Mouse (Mus musculus): ENCODE data around the gene Arrdc2. TPM values are rescaled to one million over a fixed set of nuclear protein-coding genes. Genes with fewer than 3 reads are reported as not detected.
A peak's percentile ranks its signal among the peaks of the same experiment; 100 is the strongest.

Arrdc2 gene
- polyA plus RNA-seq, 1 experiment from 2014 or later = 2.4 TPM

GRCm38 (mm10) chr8:70857516-70857915, 18.0 kb upstream of the Arrdc2 start:
- H3K27me3 ChIP-seq (ENCODE audit: control insufficient read depth, insufficient read depth, low read length) = peaks cover 33% of the 10 kb centered on the region
- no peaks in the 10 kb centered on the region for H3K36me3 ChIP-seq (ENCODE audit: control insufficient read depth, insufficient read depth, low read length)
- no peak overlapping the region for H3K27ac ChIP-seq (ENCODE audit: low read depth, low read length)
- no peaks in the 10 kb centered on the region for H3K4me1 ChIP-seq (ENCODE audit: control insufficient read depth, insufficient read depth, low read length)
- 13% methylated on average over 4 of the region's 4 CpGs for WGBS (ENCODE audit: insufficient replicate concordance)
- H3K9ac ChIP-seq (ENCODE audit: low read depth, low read length) = no peak overlapping the region
- no peak overlapping the region for H3K4me2 ChIP-seq
- ATAC-seq (replicated peaks; ENCODE audit: insufficient number of reproducible peaks, low FRiP score, low TSS enrichment) = no peak
- H3K9me3 ChIP-seq (replicated peaks; ENCODE audit: control insufficient read depth, low read length) = no peaks in the 10 kb centered on the region
- H3K4me3 ChIP-seq (ENCODE audit: low read depth, low read length) = no peak overlapping the region

- 10% methylated on average over 33 of the region's 33 CpGs for WGBS (ENCODE audit: insufficient replicate concordance)
- H3K27ac ChIP-seq (ENCODE audit: low read depth, low read length) = no peak overlapping the region
- peak; percentile 72 for ATAC-seq (replicated peaks; ENCODE audit: insufficient number of reproducible peaks, low FRiP score, low TSS enrichment)
These were observed 17.1 kb upstream of the Arrdc2 start for GRCm38 (mm10) chr8:70856541-70857197.

GRCm38 (mm10) chr8:70856028-70856427, 16.5 kb upstream of the Arrdc2 start:
- no peaks in the 10 kb centered on the region for H3K9me3 ChIP-seq (replicated peaks; ENCODE audit: control insufficient read depth, low read length)
- ATAC-seq (replicated peaks; ENCODE audit: insufficient number of reproducible peaks, low FRiP score, low TSS enrichment) = no peak
- no peaks in the 10 kb centered on the region for H3K4me1 ChIP-seq (ENCODE audit: control insufficient read depth, insufficient read depth, low read length)
- H3K9ac ChIP-seq (ENCODE audit: low read depth, low read length) = no peak overlapping the region
- WGBS (ENCODE audit: insufficient replicate concordance) = 62% methylated on average over 5 of the region's 5 CpGs
- no peak overlapping the region for H3K27ac ChIP-seq (ENCODE audit: low read depth, low read length)
- H3K27me3 ChIP-seq (ENCODE audit: control insufficient read depth, insufficient read depth, low read length) = peaks cover 23% of the 10 kb centered on the region
- H3K4me3 ChIP-seq (ENCODE audit: low read depth, low read length) = no peak overlapping the region
- no peaks in the 10 kb centered on the region for H3K36me3 ChIP-seq (ENCODE audit: control insufficient read depth, insufficient read depth, low read length)
- H3K4me2 ChIP-seq = no peak overlapping the region

More at GRCm38 (mm10) chr8:70856541-70857197, 17.1 kb upstream of the Arrdc2 start:
- no peaks in the 10 kb centered on the region for H3K36me3 ChIP-seq (ENCODE audit: control insufficient read depth, insufficient read depth, low read length)
- H3K27me3 ChIP-seq (ENCODE audit: control insufficient read depth, insufficient read depth, low read length) = peaks cover 28% of the 10 kb centered on the region
- H3K4me1 ChIP-seq (ENCODE audit: control insufficient read depth, insufficient read depth, low read length) = no peaks in the 10 kb centered on the region
- no peaks in the 10 kb centered on the region for H3K9me3 ChIP-seq (replicated peaks; ENCODE audit: control insufficient read depth, low read length)
- H3K9ac ChIP-seq (ENCODE audit: low read depth, low read length) = peak overlapping the region; percentile 62
- peak overlapping the region; percentile 45 for H3K4me3 ChIP-seq (ENCODE audit: low read depth, low read length)
- peak overlapping the region; percentile 83 for H3K4me2 ChIP-seq

GRCm38 (mm10) chr8:70853863-70854262, 14.3 kb upstream of the Arrdc2 start:
- no peak overlapping the region for H3K4me3 ChIP-seq (ENCODE audit: low read depth, low read length)
- no peaks in the 10 kb centered on the region for H3K4me1 ChIP-seq (ENCODE audit: control insufficient read depth, insufficient read depth, low read length)
- no peak overlapping the region for H3K9ac ChIP-seq (ENCODE audit: low read depth, low read length)
- 73% methylated on average over 2 of the region's 2 CpGs for WGBS (ENCODE audit: insufficient replicate concordance)
- no peak for ATAC-seq (replicated peaks; ENCODE audit: insufficient number of reproducible peaks, low FRiP score, low TSS enrichment)
- no peak overlapping the region for H3K27ac ChIP-seq (ENCODE audit: low read depth, low read length)
- no peaks in the 10 kb centered on the region for H3K36me3 ChIP-seq (ENCODE audit: control insufficient read depth, insufficient read depth, low read length)
- H3K4me2 ChIP-seq = no peak overlapping the region
- peaks cover 27% of the 10 kb centered on the region for H3K27me3 ChIP-seq (ENCODE audit: control insufficient read depth, insufficient read depth, low read length)
- H3K9me3 ChIP-seq (replicated peaks; ENCODE audit: control insufficient read depth, low read length) = no peaks in the 10 kb centered on the region

GRCm38 (mm10) chr8:70852595-70853231, 13.2 kb upstream of the Arrdc2 start:
- Histone ChIP-seq H3K9ac (ENCODE audit: low read depth, low read length) (no peak overlapping the region), H3K36me3 (ENCODE audit: control insufficient read depth, insufficient read depth, low read length) (no peaks in the 10 kb centered on the region), H3K4me3 (ENCODE audit: low read depth, low read length) (no peak overlapping the region), H3K27ac (ENCODE audit: low read depth, low read length) (no peak overlapping the region), H3K4me1 (ENCODE audit: control insufficient read depth, insufficient read depth, low read length) (no peaks in the 10 kb centered on the region), H3K4me2 (no peak overlapping the region), H3K9me3 (replicated peaks; ENCODE audit: control insufficient read depth, low read length) (no peaks in the 10 kb centered on the region), H3K27me3 (ENCODE audit: control insufficient read depth, insufficient read depth, low read length) (peaks cover 31% of the 10 kb centered on the region)
- 84% methylated on average over 41 of the region's 41 CpGs for WGBS (ENCODE audit: insufficient replicate concordance)
- no peak for ATAC-seq (replicated peaks; ENCODE audit: insufficient number of reproducible peaks, low FRiP score, low TSS enrichment)

- no peak overlapping the region for H3K27ac ChIP-seq (ENCODE audit: low read depth, low read length)
- H3K9me3 ChIP-seq (replicated peaks; ENCODE audit: control insufficient read depth, low read length) = no peaks in the 10 kb centered on the region
- H3K9ac ChIP-seq (ENCODE audit: low read depth, low read length) = no peak overlapping the region
- ATAC-seq (replicated peaks; ENCODE audit: insufficient number of reproducible peaks, low FRiP score, low TSS enrichment) = no peak
- peaks cover 33% of the 10 kb centered on the region for H3K27me3 ChIP-seq (ENCODE audit: control insufficient read depth, insufficient read depth, low read length)
- no peaks in the 10 kb centered on the region for H3K4me1 ChIP-seq (ENCODE audit: control insufficient read depth, insufficient read depth, low read length)
- H3K36me3 ChIP-seq (ENCODE audit: control insufficient read depth, insufficient read depth, low read length) = no peaks in the 10 kb centered on the region
- no peak overlapping the region for H3K4me2 ChIP-seq
- 45% methylated on average over 6 of the region's 6 CpGs for WGBS (ENCODE audit: insufficient replicate concordance)
- H3K4me3 ChIP-seq (ENCODE audit: low read depth, low read length) = no peak overlapping the region
These were observed 12.3 kb upstream of the Arrdc2 start for GRCm38 (mm10) chr8:70851837-70852236.

- Histone ChIP-seq H3K27ac (ENCODE audit: low read depth, low read length) (no peak overlapping the region), H3K4me3 (ENCODE audit: low read depth, low read length) (no peak overlapping the region), H3K4me2 (no peak overlapping the region), H3K4me1 (ENCODE audit: control insufficient read depth, insufficient read depth, low read length) (no peaks in the 10 kb centered on the region), H3K36me3 (ENCODE audit: control insufficient read depth, insufficient read depth, low read length) (no peaks in the 10 kb centered on the region), H3K27me3 (ENCODE audit: control insufficient read depth, insufficient read depth, low read length) (peaks cover 30% of the 10 kb centered on the region), H3K9ac (ENCODE audit: low read depth, low read length) (no peak overlapping the region), H3K9me3 (replicated peaks; ENCODE audit: control insufficient read depth, low read length) (no peaks in the 10 kb centered on the region)
- ATAC-seq (replicated peaks; ENCODE audit: insufficient number of reproducible peaks, low FRiP score, low TSS enrichment) = no peak
- WGBS (ENCODE audit: insufficient replicate concordance) = 70% methylated on average over 4 of the region's 4 CpGs
These were observed 11.4 kb upstream of the Arrdc2 start for GRCm38 (mm10) chr8:70850947-70851346.

- WGBS (ENCODE audit: insufficient replicate concordance) = 66% methylated on average over 7 of the region's 7 CpGs
- Histone ChIP-seq H3K4me2 (no peak overlapping the region), H3K36me3 (ENCODE audit: control insufficient read depth, insufficient read depth, low read length) (no peaks in the 10 kb centered on the region), H3K27me3 (ENCODE audit: control insufficient read depth, insufficient read depth, low read length) (peaks cover 27% of the 10 kb centered on the region), H3K4me3 (ENCODE audit: low read depth, low read length) (no peak overlapping the region), H3K9ac (ENCODE audit: low read depth, low read length) (no peak overlapping the region), H3K4me1 (ENCODE audit: control insufficient read depth, insufficient read depth, low read length) (no peaks in the 10 kb centered on the region), H3K27ac (ENCODE audit: low read depth, low read length) (no peak overlapping the region), H3K9me3 (replicated peaks; ENCODE audit: control insufficient read depth, low read length) (no peaks in the 10 kb centered on the region)
- ATAC-seq (replicated peaks; ENCODE audit: insufficient number of reproducible peaks, low FRiP score, low TSS enrichment) = no peak
These were observed 10.8 kb upstream of the Arrdc2 start for GRCm38 (mm10) chr8:70850132-70850845.
